Mouse (Mus musculus) retina, adult 2 months (tissue): ENCODE results near the gene Adamts18.
A peak's percentile ranks its signal among the peaks of the same experiment; 100 is the strongest.

Experiments
- DNase-seq: peaks from one replicate; pipeline ENCODE4 v3.0.0-alpha.2; 2012; ENCODE audit warnings: low read depth, low spot score

Gene Adamts18

GRCm38 (mm10) chr8:113848653-113849135, at the start of gene Adamts18:
Adamts18 (minus strand) TSS chr8:113848738.
- DNase-seq: no peak

DNA sequence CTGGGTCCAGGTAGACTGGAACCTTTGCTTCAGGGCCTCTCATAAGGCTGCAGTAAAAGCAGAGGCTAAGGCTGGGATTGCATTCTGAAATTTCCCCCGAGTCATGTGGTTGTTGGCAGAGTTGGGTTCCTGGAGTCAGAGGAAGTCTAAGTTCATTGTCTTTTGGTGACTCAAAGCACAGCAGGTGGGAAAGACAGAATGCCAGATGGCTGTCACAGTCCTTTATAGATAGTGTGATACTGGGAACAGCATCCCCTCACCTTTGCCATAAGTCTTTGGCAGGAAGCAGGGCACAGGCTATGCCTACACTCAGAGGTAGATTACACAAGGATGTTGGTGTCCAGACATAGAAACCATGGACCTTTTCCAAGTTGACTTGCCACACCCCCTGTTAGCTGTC, 47.9 kb upstream of the Adamts18 start:
- no peak for DNase-seq

GRCm38 (mm10) chr8:113891376-113891775, 42.8 kb upstream of the Adamts18 start:
- no peak for DNase-seq

DNA sequence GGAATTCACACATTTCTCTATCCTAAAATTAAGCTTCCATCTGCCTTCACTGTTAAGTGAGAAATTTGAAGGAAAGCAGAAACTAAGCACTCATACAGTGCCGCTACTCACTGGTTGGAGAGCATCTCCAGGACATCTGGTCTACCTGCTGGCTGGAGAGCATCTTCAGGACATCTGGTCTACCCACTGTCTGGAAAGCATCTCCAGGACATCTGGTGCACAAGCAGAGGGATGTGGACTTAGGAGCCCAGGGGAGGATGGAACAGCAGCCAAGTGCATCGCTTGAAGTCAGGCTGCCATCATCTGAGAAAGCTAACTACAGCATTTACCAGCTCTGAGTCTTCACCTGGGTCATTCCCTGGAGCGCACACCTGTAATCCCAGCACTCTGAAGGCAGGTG, 38.0 kb upstream of the Adamts18 start:
- DNase-seq: no peak

DNA sequence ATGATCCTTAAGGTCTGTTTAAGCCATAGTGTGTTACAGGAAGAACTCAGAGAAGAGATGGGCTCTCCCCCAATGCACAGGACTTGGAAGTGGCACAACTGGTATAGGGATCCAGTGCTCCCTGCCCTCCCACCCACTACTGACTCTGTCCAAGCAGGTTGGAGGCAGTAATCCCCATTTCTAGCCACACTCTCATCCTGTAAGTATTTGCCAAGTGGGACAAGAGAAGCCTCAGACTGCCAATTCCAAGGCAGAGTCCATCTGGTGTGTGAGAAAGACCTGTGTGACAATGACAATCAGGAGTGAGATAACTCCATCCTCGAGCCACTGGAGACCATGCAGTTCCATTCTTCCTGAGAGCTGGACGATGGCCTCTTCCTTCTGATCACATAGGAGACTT, 36.6 kb upstream of the Adamts18 start:
- no peak for DNase-seq

GRCm38 (mm10) chr8:113883994-113884393, 35.5 kb upstream of the Adamts18 start:
- DNase-seq: no peak

- DNase-seq: no peak
These were observed 34.0 kb upstream of the Adamts18 start for GRCm38 (mm10) chr8:113882558-113882957.

DNA sequence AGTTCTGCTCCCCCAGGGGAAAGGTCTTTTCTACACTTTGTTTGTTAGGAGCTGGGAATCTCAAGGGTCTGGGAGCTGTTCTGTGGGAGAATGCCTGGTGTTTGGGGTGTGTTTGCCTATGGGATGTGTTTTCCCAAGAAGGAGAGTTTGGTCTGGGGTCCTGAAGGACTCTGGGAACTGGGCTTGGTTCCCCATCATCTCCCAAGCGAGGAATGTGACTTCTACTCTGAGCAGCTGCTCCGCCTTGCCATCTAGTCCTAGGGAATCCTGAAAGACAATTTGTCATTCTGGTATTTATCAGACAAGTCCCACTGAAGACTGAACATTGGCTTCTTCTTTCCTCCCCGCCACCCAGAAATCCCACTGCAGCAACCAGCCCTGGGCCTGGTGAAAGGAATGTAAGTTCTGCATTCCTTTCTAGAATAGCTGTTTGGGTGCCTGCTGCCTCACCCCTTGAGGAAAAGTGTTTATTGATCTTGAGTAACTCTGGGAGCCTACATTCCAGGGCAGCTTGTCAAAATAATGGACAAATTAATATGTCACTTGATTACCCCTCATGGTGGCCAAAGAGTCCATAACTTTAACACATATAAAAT, 30.0 kb upstream of the Adamts18 start:
- no peak for DNase-seq

- DNase-seq: peak; percentile 25
These were observed 25.0 kb upstream of the Adamts18 start for GRCm38 (mm10) chr8:113873446-113874120.

GRCm38 (mm10) chr8:113872436-113872835, 23.9 kb upstream of the Adamts18 start:
- no peak for DNase-seq

DNA sequence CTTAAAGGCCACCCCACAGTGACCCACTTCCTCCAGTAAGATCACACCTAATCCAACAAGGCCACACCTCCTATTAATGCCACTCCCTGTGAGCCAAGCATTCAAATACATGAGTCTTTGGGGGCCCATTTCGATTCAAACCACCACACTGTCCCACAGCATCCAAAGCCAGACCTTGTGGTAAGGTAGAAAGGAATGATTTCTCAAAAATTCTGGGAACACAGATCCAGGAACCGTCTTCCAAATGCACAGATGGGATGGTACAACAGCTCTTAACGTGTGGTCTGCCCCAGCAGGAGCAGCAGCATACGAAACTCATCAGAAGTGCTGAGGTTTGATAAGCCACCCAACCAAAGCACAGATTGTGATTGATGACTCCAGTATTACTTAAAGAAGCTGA, 18.0 kb upstream of the Adamts18 start:
- no peak for DNase-seq

DNA sequence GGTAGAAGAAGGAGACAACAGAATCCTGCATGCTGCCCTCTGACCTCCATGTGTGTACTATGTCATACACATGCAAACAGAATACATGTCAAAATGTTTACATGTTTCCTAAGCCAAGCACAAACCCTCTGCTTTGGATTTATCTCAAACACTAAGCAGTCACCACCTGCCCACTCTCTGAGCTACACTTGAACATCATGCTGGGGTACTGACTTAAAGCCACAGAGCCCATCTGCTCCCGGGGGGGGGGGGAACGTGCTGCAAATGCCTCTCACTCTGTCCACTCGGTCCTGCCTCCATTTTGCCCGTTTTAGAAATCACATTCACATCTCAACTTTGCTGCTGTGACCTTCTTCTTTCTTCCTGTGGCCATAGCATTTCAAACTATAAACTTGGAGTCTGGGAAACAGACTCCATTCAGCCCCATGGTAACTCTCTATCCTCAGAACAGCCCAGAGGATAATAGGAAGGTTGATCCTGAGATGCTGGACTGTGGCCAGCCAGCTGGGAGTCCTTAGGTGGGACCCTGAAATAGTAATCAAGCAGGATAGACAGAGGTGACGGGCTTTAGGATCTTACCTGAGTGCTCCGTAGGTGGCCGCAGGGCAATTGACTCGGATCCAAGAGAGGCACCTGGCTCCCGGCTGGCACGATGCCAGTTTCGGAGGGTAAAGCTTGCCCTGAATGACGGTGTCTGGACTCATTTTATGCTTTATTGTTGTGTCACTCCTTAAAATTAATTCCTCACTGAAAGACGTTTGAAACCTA, 17.0 kb upstream of the Adamts18 start:
- no peak for DNase-seq

- no peak for DNase-seq
These were observed 11.5 kb upstream of the Adamts18 start for GRCm38 (mm10) chr8:113859890-113860683.

DNA sequence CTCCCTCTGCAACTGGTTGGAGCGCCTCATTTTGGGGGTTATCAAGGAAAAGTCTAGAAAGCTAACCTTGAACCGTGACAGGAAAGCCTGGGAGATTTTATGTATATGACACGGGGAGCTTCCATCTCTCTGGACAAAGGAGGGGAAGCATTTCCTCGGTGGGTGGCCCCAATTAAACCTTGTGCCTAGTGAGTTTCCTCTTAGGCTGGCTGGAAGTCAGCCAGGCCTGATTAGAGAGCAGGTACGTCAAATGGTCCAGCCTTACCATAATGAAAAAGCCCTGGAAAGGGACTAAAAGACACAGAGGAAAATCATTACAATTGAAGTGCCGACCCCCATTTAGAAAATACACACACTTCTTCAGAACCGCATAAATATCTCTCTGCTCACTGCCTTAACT, 10.3 kb upstream of the Adamts18 start:
- DNase-seq: no peak

- no peak for DNase-seq
These were observed 6.2 kb upstream of the Adamts18 start for GRCm38 (mm10) chr8:113854622-113855293.

DNA sequence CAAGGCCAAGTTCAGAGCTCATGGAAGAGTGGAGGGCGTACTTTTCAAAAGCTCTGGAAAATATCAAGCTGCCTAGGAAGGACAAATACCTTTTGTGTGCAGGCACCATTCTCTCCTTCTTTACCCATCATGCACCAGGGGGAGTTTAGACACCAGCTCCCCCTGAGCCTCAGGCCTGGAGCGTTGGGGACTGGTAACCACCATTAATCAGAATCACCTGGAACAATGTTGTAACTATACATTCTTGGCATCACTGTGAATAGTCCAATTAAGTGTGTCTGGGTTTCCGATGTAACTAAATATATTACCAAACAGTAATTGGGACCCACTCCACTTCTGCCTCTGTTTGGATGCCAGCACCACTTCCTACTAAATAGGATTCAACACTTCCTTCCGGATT, 5.2 kb upstream of the Adamts18 start:
- no peak for DNase-seq

DNA sequence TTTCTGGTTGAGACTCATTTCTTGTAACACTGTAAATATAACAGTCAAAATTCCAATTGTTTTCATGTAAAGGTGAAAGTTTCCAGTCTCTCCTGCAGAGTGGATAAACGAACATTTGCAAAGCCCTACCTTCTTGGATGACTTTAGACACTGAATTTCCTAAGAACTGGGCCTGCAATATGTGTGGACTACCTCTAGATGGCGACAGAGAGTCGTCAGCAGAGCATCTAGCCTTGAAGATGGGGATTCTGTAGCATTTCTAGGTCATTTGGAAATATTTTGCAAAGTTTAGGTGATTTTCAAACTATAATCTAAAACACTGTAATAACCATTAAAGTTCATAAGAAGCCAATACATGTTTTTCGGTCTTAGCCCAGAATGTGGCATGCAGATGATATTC, 3.1 kb upstream of the Adamts18 start:
- no peak for DNase-seq

GRCm38 (mm10) chr8:113848081-113848652, 371 bp downstream of the Adamts18 start:
- DNase-seq: no peak

DNA sequence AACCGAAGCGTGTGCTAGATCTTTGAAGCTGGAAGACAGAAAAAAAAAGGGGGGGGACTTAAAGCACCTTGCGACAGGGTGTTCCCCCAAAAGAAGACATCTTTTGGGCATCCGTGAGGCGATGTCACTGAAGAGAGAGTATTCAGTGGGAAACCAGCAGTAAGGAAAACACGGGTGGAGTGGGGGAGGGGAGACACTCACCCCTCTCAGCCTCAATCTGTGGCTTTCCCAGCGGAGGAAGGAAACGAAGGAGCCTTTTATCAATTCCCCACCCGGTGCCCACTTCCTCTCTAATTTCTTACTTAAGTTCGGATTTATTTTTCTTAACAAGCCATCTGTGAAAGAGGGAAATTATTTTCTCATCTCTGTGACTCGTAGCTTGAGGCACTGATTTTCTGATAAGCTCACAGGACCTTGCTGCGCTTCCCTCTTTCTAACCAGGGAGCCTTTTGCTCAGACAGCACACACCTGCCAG, 895 bp downstream of the Adamts18 start:
- DNase-seq: no peak

GRCm38 (mm10) chr8:113846669-113847068, 1.9 kb downstream of the Adamts18 start:
- no peak for DNase-seq

- no peak for DNase-seq
These were observed 3.7 kb downstream of the Adamts18 start for GRCm38 (mm10) chr8:113844801-113845301.
